Mouse (Mus musculus) CD4-positive naive resting alpha-beta T cell, adult 76 days (primary cell): ENCODE results near the gene Tada1. TPM values are rescaled to one million over a fixed set of nuclear protein-coding genes. Genes with fewer than 3 reads are reported as not detected.

ENCODE experiments used
- total RNA-seq: library from RNA; stranded (reverse); gene quantifications from one replicate; pipeline ENCODE4 v1.2.4, GENCODE M21; 2023

The Tada1 gene
- total RNA-seq = 23.9 TPM

DNA sequence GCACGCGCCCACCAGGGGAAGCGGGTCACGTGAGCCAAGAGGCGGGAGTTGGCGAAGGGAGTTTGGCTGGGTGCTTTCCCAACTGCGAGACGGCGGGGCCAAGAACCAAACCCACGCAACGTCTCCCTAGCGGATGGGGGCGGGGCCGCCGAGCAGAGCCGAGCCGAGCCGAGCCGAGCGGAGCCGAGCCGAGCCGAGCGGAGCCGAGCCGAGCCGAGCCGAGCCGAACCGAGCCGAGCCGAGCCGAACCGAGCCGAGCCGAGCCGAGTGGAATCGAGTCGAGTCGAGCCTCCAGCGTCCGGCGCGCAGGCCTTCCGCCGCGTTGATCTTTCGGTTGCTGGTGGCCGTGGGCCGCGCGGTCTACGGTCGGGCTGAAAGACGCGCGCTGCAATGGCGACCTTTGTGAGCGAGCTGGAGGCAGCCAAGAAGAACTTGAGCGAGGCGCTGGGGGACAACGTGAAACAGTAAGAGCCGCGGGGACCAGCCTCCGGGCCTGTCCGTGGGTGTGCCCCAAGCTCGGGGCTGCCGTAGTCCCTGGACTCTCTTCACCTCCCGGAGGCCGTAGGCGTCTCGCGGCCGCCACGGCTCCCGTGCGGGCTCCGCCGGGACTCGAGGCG, at the start of gene Tada1:
Gene Tada1 (plus strand): TSS at position 85 of the 617 bp plus-strand sequence.

DNA sequence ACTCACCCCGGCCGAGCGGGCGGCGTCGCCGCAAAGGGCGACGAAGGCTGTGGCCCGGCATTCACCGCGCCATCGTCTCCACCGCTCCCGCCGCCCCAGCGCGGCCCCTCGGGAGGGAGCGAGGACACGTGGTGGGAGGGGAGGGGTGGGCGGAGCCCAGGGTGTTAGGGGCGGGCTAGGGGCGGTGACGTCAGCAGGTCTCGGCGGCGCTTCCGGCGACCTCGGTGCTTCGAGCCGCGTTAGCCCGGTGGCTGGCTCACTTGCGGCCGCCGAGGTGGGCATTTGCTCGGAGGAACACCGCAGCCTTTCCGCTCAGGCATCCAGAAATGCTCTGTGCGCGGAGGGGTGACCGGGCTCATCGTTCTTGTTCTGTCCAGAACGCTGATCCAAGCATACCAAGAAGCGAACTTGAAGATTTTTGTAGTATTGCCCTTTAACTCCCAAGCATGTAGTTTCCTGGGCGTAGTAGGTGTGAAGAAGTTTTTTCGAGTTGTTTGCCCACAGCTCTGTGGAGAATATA, 30.9 kb downstream of the Tada1 start, which contains the start of gene Pogk:
Gene Pogk (minus strand): TSS at position 163 of the 520 bp plus-strand sequence.

Other genes starting within 250 kb of the Tada1 start
- not detected for gene Gpa33, start 248.9 kb upstream of the Tada1 start, total RNA-seq
- gene Mael, start 140.3 kb upstream of the Tada1 start, total RNA-seq = not detected
- 0.15 TPM for gene Ildr2, start 125.0 kb upstream of the Tada1 start, total RNA-seq
- 14.6 TPM for gene Pogk, start 30.8 kb downstream of the Tada1 start, total RNA-seq
- not detected for gene Gm4846, start 118.5 kb downstream of the Tada1 start, total RNA-seq